Mouse (Mus musculus): Measurements from ENCODE around the gene Myt1. TPM values are rescaled to one million over a fixed set of nuclear protein-coding genes. Genes with fewer than 3 reads are reported as not detected.

Myt1 gene
- polyA plus RNA-seq (2012; rRNA removed) = 0.01 and 0.02 TPM in 2 replicates

GRCm38 (mm10) chr2:181763006-181763830 lies at the start of gene Myt1:
Gene Myt1 (plus strand): TSS chr2:181763332.

DNA sequence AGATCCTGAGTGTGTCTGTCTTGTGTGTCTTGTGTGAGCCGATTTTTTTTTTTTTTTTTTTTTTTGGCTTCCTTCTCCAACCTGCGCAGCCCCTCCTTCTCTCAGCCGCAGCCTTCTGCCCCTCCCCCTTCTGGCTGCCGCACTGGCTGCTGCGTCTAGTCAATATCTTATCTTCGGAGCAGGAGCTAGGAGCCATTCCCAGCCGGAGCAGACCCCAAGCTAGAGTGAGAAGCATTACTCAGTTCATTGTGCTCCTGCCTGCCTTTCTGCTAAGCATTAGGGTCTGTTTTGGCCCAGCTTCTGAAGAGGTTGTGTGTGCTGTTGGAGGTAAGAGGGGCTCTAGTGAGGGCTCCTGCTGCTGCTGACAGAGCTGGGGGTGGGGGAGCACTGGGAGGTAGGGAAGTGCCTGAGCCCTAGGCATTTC lies 48.2 kb upstream of the Myt1 start, which contains the start of gene Oprl1:
Gene Oprl1 (plus strand): TSS at position 114 of the 424 bp plus-strand sequence.

DNA sequence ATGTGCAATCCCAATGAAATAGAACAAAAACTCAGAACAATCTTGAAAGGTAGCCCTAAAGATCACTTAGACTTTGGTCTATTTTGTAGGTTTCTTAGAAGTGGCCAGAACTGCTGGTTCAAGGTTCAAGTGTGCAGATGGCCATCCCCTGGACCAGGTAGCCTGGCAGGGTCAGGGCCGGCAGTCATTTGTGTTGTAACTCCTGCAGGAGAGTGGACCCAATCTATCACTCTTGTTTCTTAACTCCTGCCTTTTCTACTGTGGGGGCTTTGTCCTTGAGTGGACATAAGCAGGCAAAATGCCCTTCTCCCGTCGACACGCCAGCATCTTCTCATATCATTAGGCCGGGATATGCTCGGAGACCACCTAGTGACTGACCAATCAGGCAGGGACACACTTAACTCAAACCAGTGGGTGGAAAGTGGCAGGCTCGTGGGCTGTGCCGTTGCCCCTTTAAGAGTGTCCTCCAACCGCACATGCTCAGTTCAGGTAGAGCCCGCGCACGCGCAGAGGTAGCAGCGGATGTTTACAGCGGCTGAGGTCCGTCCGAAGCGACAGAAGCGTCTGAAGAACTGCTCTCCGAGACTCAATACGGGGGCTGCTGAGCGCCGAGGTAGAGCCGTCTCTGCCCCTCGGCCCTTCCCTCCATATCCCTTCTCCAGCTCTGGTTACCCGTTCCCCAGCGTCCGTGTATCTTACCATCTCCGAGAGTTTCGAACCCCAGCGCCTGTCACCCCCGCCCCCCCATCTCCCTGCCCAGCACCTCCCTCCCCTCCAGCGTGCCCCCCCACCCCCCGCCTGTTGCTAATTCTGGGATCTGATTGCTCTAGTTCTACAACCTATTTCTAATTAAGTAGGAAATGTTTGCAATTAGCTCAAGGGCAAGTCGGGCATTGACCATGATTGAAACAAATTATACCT lies 74.5 kb downstream of the Myt1 start, which contains the start of gene Pcmtd2:
Gene Pcmtd2 (plus strand): TSS at position 483 of the 921 bp plus-strand sequence.

GRCm38 (mm10) chr2:181863791-181864535 lies 100.8 kb downstream of the Myt1 start, which contains the start of gene Polr3k:
Gene Polr3k (plus strand): TSS chr2:181864337.

Other genes starting within 250 kb of the Myt1 start
- gene Dnajc5, start 242.8 kb upstream of the Myt1 start, polyA plus RNA-seq (2012; rRNA removed) = 12.5 and 16.1 TPM in 2 replicates
- 30.4 and 33.8 TPM in 2 replicates for gene Uckl1, start 178.4 kb upstream of the Myt1 start, polyA plus RNA-seq (2012; rRNA removed)
- 16.7 and 17.2 TPM in 2 replicates for gene Prpf6, start 171.5 kb upstream of the Myt1 start, polyA plus RNA-seq (2012; rRNA removed)
- 9.4 and 10.4 TPM in 2 replicates for gene Zfp512b, start 170.5 kb upstream of the Myt1 start, polyA plus RNA-seq (2012; rRNA removed)
- gene Samd10, start 164.1 kb upstream of the Myt1 start, polyA plus RNA-seq (2012; rRNA removed) = 1.3 and 1.4 TPM in 2 replicates
- not detected in 2 replicates for gene Gm29797, start 106.3 kb upstream of the Myt1 start, polyA plus RNA-seq (2012; rRNA removed)
- 3.7 and 5.7 TPM in 2 replicates for gene Sox18, start 91.7 kb upstream of the Myt1 start, polyA plus RNA-seq (2012; rRNA removed)
- gene Tcea2, start 83.0 kb upstream of the Myt1 start, polyA plus RNA-seq (2012; rRNA removed) = 3.2 and 3.4 TPM in 2 replicates
- gene Rgs19, start 69.4 kb upstream of the Myt1 start, polyA plus RNA-seq (2012; rRNA removed) = 17.2 and 17.9 TPM in 2 replicates
- gene Lkaaear1, start 64.9 kb upstream of the Myt1 start, polyA plus RNA-seq (2012; rRNA removed) = not detected in 2 replicates
- gene Oprl1, start 48.3 kb upstream of the Myt1 start, polyA plus RNA-seq (2012; rRNA removed) = 0.07 and 0.15 TPM in 2 replicates
- gene Pcmtd2, start 74.5 kb downstream of the Myt1 start, polyA plus RNA-seq (2012; rRNA removed) = 9.6 and 10.7 TPM in 2 replicates
- gene Polr3k, start 101.0 kb downstream of the Myt1 start, polyA plus RNA-seq (2012; rRNA removed) = 14.3 and 15.8 TPM in 2 replicates
- gene Gm14496, start 227.8 kb downstream of the Myt1 start, polyA plus RNA-seq (2012; rRNA removed) = not detected in 2 replicates

Data from liver, embryonic 14 days (tissue).